Mouse (Mus musculus): ENCODE results near the gene Dnajc5g. TPM values are rescaled to one million over a fixed set of nuclear protein-coding genes. Genes with fewer than 3 reads are reported as not detected.

Dnajc5g gene
- polyA plus RNA-seq (2012; rRNA removed) = not detected in 2 replicates

- no peak for TF ChIP-seq CTCF (IDR thresholded peaks at IDR 0.05; ENCODE audit: borderline replicate concordance, control insufficient read depth, extremely low read depth, insufficient read depth, low read length, poor library complexity)
- TF ChIP-seq POLR2A (IDR thresholded peaks at IDR 0.05; ENCODE audit: control insufficient read depth, extremely low read depth, insufficient read depth, low read length, poor library complexity) = no peak
- no peak within 1 kb of the TSS for H3K4me3 ChIP-seq (ENCODE audit: control insufficient read depth, insufficient read depth, low read length)
- WGBS = 52% methylated on average over 9 of the region's 9 CpGs
These were observed at the start of gene Dnajc5g for GRCm38 (mm10) chr5:31105814-31106335. Gene Dnajc5g (plus strand): TSS chr5:31106285.

GRCm38 (mm10) chr5:31069810-31070209 lies 36.3 kb upstream of the Dnajc5g start:
- Histone ChIP-seq H3K4me1 (replicated peaks; ENCODE audit: control insufficient read depth, insufficient read depth, low read length) (no peaks in the 10 kb centered on the region), H3K4me3 (ENCODE audit: control insufficient read depth, insufficient read depth, low read length) (no peak overlapping the region), H3K36me3 (ENCODE audit: control insufficient read depth, insufficient read depth, low read length) (peaks cover 11% of the 10 kb centered on the region), H3K27me3 (ENCODE audit: control insufficient read depth, insufficient read depth, low read length) (no peaks in the 10 kb centered on the region), H3K27ac (ENCODE audit: control insufficient read depth, insufficient read depth, low read length) (no peak overlapping the region)
- 99% methylated on average over 3 of the region's 3 CpGs for WGBS
- DNase-seq = no peak
- TF ChIP-seq POLR2A (IDR thresholded peaks at IDR 0.05; ENCODE audit: control insufficient read depth, extremely low read depth, insufficient read depth, low read length, poor library complexity) (no peak), CTCF (IDR thresholded peaks at IDR 0.05; ENCODE audit: borderline replicate concordance, control insufficient read depth, extremely low read depth, insufficient read depth, low read length, poor library complexity) (no peak)

More at GRCm38 (mm10) chr5:31105814-31106335, at the start of gene Dnajc5g:
- Histone ChIP-seq H3K27me3 (ENCODE audit: control insufficient read depth, insufficient read depth, low read length) (no peaks in the 10 kb centered on the region; the same call in 1 of the 2 replicates), H3K4me1 (replicated peaks; ENCODE audit: control insufficient read depth, insufficient read depth, low read length) (no peaks in the 10 kb centered on the region), H3K36me3 (ENCODE audit: control insufficient read depth, insufficient read depth, low read length) (no peaks in the 10 kb centered on the region), H3K27ac (ENCODE audit: control insufficient read depth, insufficient read depth, low read length) (no peak within 1 kb of the TSS)
- DNase-seq = no peak

- Histone ChIP-seq H3K36me3 (ENCODE audit: control insufficient read depth, insufficient read depth, low read length) (peaks cover 11% of the 10 kb centered on the region), H3K4me3 (ENCODE audit: control insufficient read depth, insufficient read depth, low read length) (no peak overlapping the region), H3K27ac (ENCODE audit: control insufficient read depth, insufficient read depth, low read length) (no peak overlapping the region), H3K4me1 (replicated peaks; ENCODE audit: control insufficient read depth, insufficient read depth, low read length) (no peaks in the 10 kb centered on the region), H3K27me3 (ENCODE audit: control insufficient read depth, insufficient read depth, low read length) (no peaks in the 10 kb centered on the region)
- no peak for DNase-seq
- no peak for TF ChIP-seq CTCF (IDR thresholded peaks at IDR 0.05; ENCODE audit: borderline replicate concordance, control insufficient read depth, extremely low read depth, insufficient read depth, low read length, poor library complexity)
- 92% methylated on average over 2 of the region's 2 CpGs for WGBS
These were observed 35.0 kb upstream of the Dnajc5g start for GRCm38 (mm10) chr5:31071059-31071458.

GRCm38 (mm10) chr5:31071821-31072220 lies 34.3 kb upstream of the Dnajc5g start:
- peaks cover 10% of the 10 kb centered on the region for H3K36me3 ChIP-seq (ENCODE audit: control insufficient read depth, insufficient read depth, low read length)
- H3K27me3 ChIP-seq (ENCODE audit: control insufficient read depth, insufficient read depth, low read length) = no peaks in the 10 kb centered on the region
- no peak for DNase-seq
- no peak overlapping the region for H3K27ac ChIP-seq (ENCODE audit: control insufficient read depth, insufficient read depth, low read length)
- TF ChIP-seq CTCF (IDR thresholded peaks at IDR 0.05; ENCODE audit: borderline replicate concordance, control insufficient read depth, extremely low read depth, insufficient read depth, low read length, poor library complexity) (no peak), POLR2A (IDR thresholded peaks at IDR 0.05; ENCODE audit: control insufficient read depth, extremely low read depth, insufficient read depth, low read length, poor library complexity) (no peak)
- no peak overlapping the region for H3K4me3 ChIP-seq (ENCODE audit: control insufficient read depth, insufficient read depth, low read length)
- no peaks in the 10 kb centered on the region for H3K4me1 ChIP-seq (replicated peaks; ENCODE audit: control insufficient read depth, insufficient read depth, low read length)
- 96% methylated on average over 11 of the region's 11 CpGs for WGBS

GRCm38 (mm10) chr5:31073176-31073575 lies 32.9 kb upstream of the Dnajc5g start:
- Histone ChIP-seq H3K36me3 (ENCODE audit: control insufficient read depth, insufficient read depth, low read length) (peaks cover 4% of the 10 kb centered on the region; the same call in 1 of the 2 replicates), H3K4me1 (replicated peaks; ENCODE audit: control insufficient read depth, insufficient read depth, low read length) (no peaks in the 10 kb centered on the region), H3K27me3 (ENCODE audit: control insufficient read depth, insufficient read depth, low read length) (no peaks in the 10 kb centered on the region), H3K27ac (ENCODE audit: control insufficient read depth, insufficient read depth, low read length) (no peak overlapping the region), H3K4me3 (ENCODE audit: control insufficient read depth, insufficient read depth, low read length) (no peak overlapping the region)
- DNase-seq = no peak
- TF ChIP-seq POLR2A (IDR thresholded peaks at IDR 0.05; ENCODE audit: control insufficient read depth, extremely low read depth, insufficient read depth, low read length, poor library complexity) = no peak
- TF ChIP-seq CTCF (IDR thresholded peaks at IDR 0.05; ENCODE audit: borderline replicate concordance, control insufficient read depth, extremely low read depth, insufficient read depth, low read length, poor library complexity) = no peak
- 97% methylated on average over 12 of the region's 12 CpGs for WGBS

- no peaks in the 10 kb centered on the region for H3K27me3 ChIP-seq (ENCODE audit: control insufficient read depth, insufficient read depth, low read length)
- H3K4me3 ChIP-seq (ENCODE audit: control insufficient read depth, insufficient read depth, low read length) = no peak overlapping the region
- TF ChIP-seq CTCF (IDR thresholded peaks at IDR 0.05; ENCODE audit: borderline replicate concordance, control insufficient read depth, extremely low read depth, insufficient read depth, low read length, poor library complexity) (no peak), POLR2A (IDR thresholded peaks at IDR 0.05; ENCODE audit: control insufficient read depth, extremely low read depth, insufficient read depth, low read length, poor library complexity) (no peak)
- H3K36me3 ChIP-seq (ENCODE audit: control insufficient read depth, insufficient read depth, low read length) = no peaks in the 10 kb centered on the region; the same call in 1 of the 2 replicates
- WGBS = 96% methylated on average over 13 of the region's 13 CpGs
- no peak for DNase-seq
- H3K4me1 ChIP-seq (replicated peaks; ENCODE audit: control insufficient read depth, insufficient read depth, low read length) = no peaks in the 10 kb centered on the region
- no peak overlapping the region for H3K27ac ChIP-seq (ENCODE audit: control insufficient read depth, insufficient read depth, low read length)
These were observed 29.7 kb upstream of the Dnajc5g start for GRCm38 (mm10) chr5:31076346-31076745.

Data from thymus, adult 2 months (tissue).